Mouse (Mus musculus) spleen, adult 2 months (tissue): ENCODE measurements around the gene Os9.

Experiments
- CTCF ChIP-seq: fragments of 200-500 bp; IDR thresholded peaks from 2 replicates; pipeline ENCODE4 v1.5.1; 2011; ENCODE audit warnings: mild to moderate bottlenecking, inconsistent platforms; ENCODE audit not compliant: insufficient read depth, insufficient read length, insufficient replicate concordance; ENCODE audit errors: extremely low read depth
- POLR2A ChIP-seq: fragments of 200-500 bp; IDR thresholded peaks from 2 replicates; pipeline ENCODE4 v1.6.1; 2011; ENCODE audit warnings: low read depth, low read length, inconsistent platforms

GRCm38 (mm10) chr10:127122784-127123435 lies 2.0 kb upstream of the Os9 start:
- TF ChIP-seq POLR2A (no peak), CTCF (no peak)
